Mouse (Mus musculus): ENCODE results near the gene Atp11c. TPM values are rescaled to one million over a fixed set of nuclear protein-coding genes. Genes with fewer than 3 reads are reported as not detected.

Atp11c gene
- polyA plus RNA-seq, 1 experiment from 2014 or later: 5.2 TPM

- ATAC-seq (ENCODE audit: insufficient read depth, low FRiP score, low read depth): no peak
- Histone ChIP-seq H3K4me2 (no peak overlapping the region), H3K4me3 (replicated peaks) (no peak overlapping the region), H3K9ac (no peak overlapping the region), H3K4me1 (no peaks in the 10 kb centered on the region), H3K27ac (no peak overlapping the region), H3K27me3 (replicated peaks) (no peaks in the 10 kb centered on the region), H3K36me3 (no peaks in the 10 kb centered on the region), H3K9me3 (no peaks in the 10 kb centered on the region)
These were observed 212.1 kb downstream of the Atp11c start for GRCm38 (mm10) chrX:60380386-60380785.

- Histone ChIP-seq H3K27me3 (replicated peaks) (no peaks in the 10 kb centered on the region), H3K4me1 (no peaks in the 10 kb centered on the region), H3K4me2 (no peak overlapping the region), H3K36me3 (no peaks in the 10 kb centered on the region), H3K9me3 (no peaks in the 10 kb centered on the region), H3K9ac (no peak overlapping the region), H3K4me3 (replicated peaks) (no peak overlapping the region), H3K27ac (no peak overlapping the region)
- 86% methylated on average over 1 of the region's 1 CpGs for WGBS
- ATAC-seq (ENCODE audit: insufficient read depth, low FRiP score, low read depth): no peak
These were observed 243.8 kb downstream of the Atp11c start for GRCm38 (mm10) chrX:60348741-60349140.

GRCm38 (mm10) chrX:60345447-60345846 lies 247.1 kb downstream of the Atp11c start:
- H3K4me1 ChIP-seq: no peaks in the 10 kb centered on the region
- H3K27me3 ChIP-seq (replicated peaks): no peaks in the 10 kb centered on the region
- ATAC-seq (ENCODE audit: insufficient read depth, low FRiP score, low read depth): no peak
- H3K9me3 ChIP-seq: no peaks in the 10 kb centered on the region
- H3K9ac ChIP-seq: no peak overlapping the region
- no peak overlapping the region for H3K27ac ChIP-seq
- H3K36me3 ChIP-seq: no peaks in the 10 kb centered on the region
- no peak overlapping the region for H3K4me2 ChIP-seq
- H3K4me3 ChIP-seq (replicated peaks): no peak overlapping the region

- no peak overlapping the region for H3K4me3 ChIP-seq (replicated peaks)
- no peak overlapping the region for H3K27ac ChIP-seq
- no peaks in the 10 kb centered on the region for H3K4me1 ChIP-seq
- H3K9ac ChIP-seq: no peak overlapping the region
- no peaks in the 10 kb centered on the region for H3K36me3 ChIP-seq
- H3K4me2 ChIP-seq: no peak overlapping the region
- 72% methylated on average over 4 of the region's 4 CpGs for WGBS
- no peak for ATAC-seq (ENCODE audit: insufficient read depth, low FRiP score, low read depth)
- H3K9me3 ChIP-seq: no peaks in the 10 kb centered on the region
- no peaks in the 10 kb centered on the region for H3K27me3 ChIP-seq (replicated peaks)
These were observed 247.5 kb downstream of the Atp11c start for GRCm38 (mm10) chrX:60344991-60345390.

- Histone ChIP-seq H3K9me3 (no peaks in the 10 kb centered on the region), H3K9ac (no peak overlapping the region), H3K27me3 (replicated peaks) (no peaks in the 10 kb centered on the region), H3K27ac (no peak overlapping the region), H3K4me3 (replicated peaks) (no peak overlapping the region), H3K4me1 (no peaks in the 10 kb centered on the region), H3K4me2 (no peak overlapping the region), H3K36me3 (no peaks in the 10 kb centered on the region)
- ATAC-seq (ENCODE audit: insufficient read depth, low FRiP score, low read depth): no peak
- WGBS: 89% methylated on average over 3 of the region's 3 CpGs
These were observed 262.8 kb downstream of the Atp11c start for GRCm38 (mm10) chrX:60329735-60330134.

- whole genome bisulfite sequencing: 78% methylated on average over 4 of the region's 4 CpGs
- no peak overlapping the region for H3K27ac ChIP-seq
- ATAC-seq (ENCODE audit: insufficient read depth, low FRiP score, low read depth): no peak
- H3K4me3 ChIP-seq (replicated peaks): no peak overlapping the region
- H3K9ac ChIP-seq: no peak overlapping the region
- H3K36me3 ChIP-seq: no peaks in the 10 kb centered on the region
- no peaks in the 10 kb centered on the region for H3K9me3 ChIP-seq
- no peaks in the 10 kb centered on the region for H3K4me1 ChIP-seq
- no peaks in the 10 kb centered on the region for H3K27me3 ChIP-seq (replicated peaks)
- H3K4me2 ChIP-seq: no peak overlapping the region
These were observed 271.2 kb downstream of the Atp11c start for GRCm38 (mm10) chrX:60321321-60321720.

GRCm38 (mm10) chrX:60317661-60318060 lies 274.8 kb downstream of the Atp11c start:
- Histone ChIP-seq H3K27ac (no peak overlapping the region), H3K27me3 (replicated peaks) (no peaks in the 10 kb centered on the region), H3K36me3 (no peaks in the 10 kb centered on the region), H3K9ac (no peak overlapping the region), H3K9me3 (no peaks in the 10 kb centered on the region), H3K4me2 (no peak overlapping the region), H3K4me1 (no peaks in the 10 kb centered on the region), H3K4me3 (replicated peaks) (no peak overlapping the region)
- ATAC-seq (ENCODE audit: insufficient read depth, low FRiP score, low read depth): no peak
- 92% methylated on average over 3 of the region's 3 CpGs for WGBS

- no peaks in the 10 kb centered on the region for H3K36me3 ChIP-seq
- 69% methylated on average over 2 of the region's 2 CpGs for WGBS
These were observed 300.2 kb downstream of the Atp11c start for GRCm38 (mm10) chrX:60292335-60292734.

GRCm38 (mm10) chrX:60255346-60255745 lies 337.2 kb downstream of the Atp11c start:
- no peaks in the 10 kb centered on the region for H3K4me1 ChIP-seq
- no peak for ATAC-seq (ENCODE audit: insufficient read depth, low FRiP score, low read depth)
- no peak overlapping the region for H3K9ac ChIP-seq
- no peak overlapping the region for H3K27ac ChIP-seq
- no peaks in the 10 kb centered on the region for H3K9me3 ChIP-seq
- no peak overlapping the region for H3K4me3 ChIP-seq (replicated peaks)
- H3K4me2 ChIP-seq: no peak overlapping the region
- no peaks in the 10 kb centered on the region for H3K36me3 ChIP-seq
- H3K27me3 ChIP-seq (replicated peaks): no peaks in the 10 kb centered on the region

More at GRCm38 (mm10) chrX:60292335-60292734, 300.2 kb downstream of the Atp11c start:
- no peak for ATAC-seq (ENCODE audit: insufficient read depth, low FRiP score, low read depth)
- H3K27me3 ChIP-seq (replicated peaks): no peaks in the 10 kb centered on the region
- H3K27ac ChIP-seq: no peak overlapping the region
- no peak overlapping the region for H3K9ac ChIP-seq
- H3K4me2 ChIP-seq: no peak overlapping the region
- no peaks in the 10 kb centered on the region for H3K9me3 ChIP-seq
- H3K4me1 ChIP-seq: no peaks in the 10 kb centered on the region
- H3K4me3 ChIP-seq (replicated peaks): no peak overlapping the region

- Histone ChIP-seq H3K9me3 (no peaks in the 10 kb centered on the region), H3K4me2 (no peak overlapping the region), H3K27me3 (replicated peaks) (no peaks in the 10 kb centered on the region), H3K4me1 (no peaks in the 10 kb centered on the region), H3K36me3 (no peaks in the 10 kb centered on the region), H3K27ac (no peak overlapping the region), H3K9ac (no peak overlapping the region), H3K4me3 (replicated peaks) (no peak overlapping the region)
- ATAC-seq (ENCODE audit: insufficient read depth, low FRiP score, low read depth): no peak
- WGBS: 10% methylated on average over 1 of the region's 1 CpGs
These were observed 404.8 kb downstream of the Atp11c start for GRCm38 (mm10) chrX:60187726-60188125.

GRCm38 (mm10) chrX:60182611-60183010 lies 409.9 kb downstream of the Atp11c start:
- H3K9me3 ChIP-seq: no peaks in the 10 kb centered on the region
- H3K27ac ChIP-seq: no peak overlapping the region
- WGBS: 67% methylated on average over 3 of the region's 3 CpGs
- peaks cover 2% of the 10 kb centered on the region; the same call in 1 of the 2 replicates for H3K4me1 ChIP-seq
- no peak overlapping the region for H3K4me2 ChIP-seq
- no peaks in the 10 kb centered on the region for H3K27me3 ChIP-seq (replicated peaks)
- no peaks in the 10 kb centered on the region for H3K36me3 ChIP-seq
- ATAC-seq (ENCODE audit: insufficient read depth, low FRiP score, low read depth): no peak
- H3K9ac ChIP-seq: no peak overlapping the region
- H3K4me3 ChIP-seq (replicated peaks): no peak overlapping the region

- Histone ChIP-seq H3K27ac (no peak within 1 kb of the TSS), H3K27me3 (replicated peaks) (no peaks in the 10 kb centered on the region), H3K4me2 (peak within 1 kb of the TSS; percentile 63), H3K4me1 (peaks cover 2% of the 10 kb centered on the region; the same call in 1 of the 2 replicates), H3K9me3 (no peaks in the 10 kb centered on the region), H3K4me3 (replicated peaks) (peak within 1 kb of the TSS; percentile 28), H3K9ac (no peak within 1 kb of the TSS), H3K36me3 (no peaks in the 10 kb centered on the region)
- no peak; the same call in 1 of the 2 replicates for ATAC-seq (ENCODE audit: insufficient read depth, low FRiP score, low read depth)
- WGBS: 15% methylated on average over 28 of the region's 28 CpGs
These were observed 413.6 kb downstream of the Atp11c start, which contains the start of gene Mcf2 for GRCm38 (mm10) chrX:60178744-60179458. Gene Mcf2, minus strand, starts transcription at chrX:60179089.
